Mouse (Mus musculus) kidney, postnatal 4 days (tissue): ENCODE data around the gene Kif2b.

Experiments
- DNase-seq, 2 experiments: peaks; one replicate each; pipeline ENCODE4 v3.0.0; 2021; ENCODE audit warnings: mixed read lengths in 2 of 2

Gene Kif2b

GRCm38 (mm10) chr11:91577317-91577716, at the start of gene Kif2b:
TSS of gene Kif2b (minus strand) at chr11:91577558.
- no peak for DNase-seq

DNA sequence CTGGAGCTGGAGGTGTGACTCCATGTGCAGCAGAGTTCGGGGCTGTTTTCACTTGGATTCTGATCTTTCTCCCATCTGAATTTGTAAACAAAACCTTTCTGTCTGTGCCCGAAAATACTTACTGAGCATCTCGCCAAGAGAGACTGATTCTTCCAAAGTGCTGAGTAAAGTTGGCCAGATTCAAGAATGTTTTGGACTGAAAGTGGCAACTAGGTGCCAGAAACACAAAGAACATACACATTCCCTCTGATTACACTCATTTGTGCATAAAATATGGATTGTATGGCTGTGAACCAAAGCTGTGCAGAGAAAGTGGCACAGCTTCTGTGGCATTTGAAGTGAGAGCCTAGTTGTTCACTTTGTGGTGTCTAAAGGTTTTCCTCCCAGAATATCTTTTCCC, 15.7 kb upstream of the Kif2b start:
- DNase-seq: no peak

DNA sequence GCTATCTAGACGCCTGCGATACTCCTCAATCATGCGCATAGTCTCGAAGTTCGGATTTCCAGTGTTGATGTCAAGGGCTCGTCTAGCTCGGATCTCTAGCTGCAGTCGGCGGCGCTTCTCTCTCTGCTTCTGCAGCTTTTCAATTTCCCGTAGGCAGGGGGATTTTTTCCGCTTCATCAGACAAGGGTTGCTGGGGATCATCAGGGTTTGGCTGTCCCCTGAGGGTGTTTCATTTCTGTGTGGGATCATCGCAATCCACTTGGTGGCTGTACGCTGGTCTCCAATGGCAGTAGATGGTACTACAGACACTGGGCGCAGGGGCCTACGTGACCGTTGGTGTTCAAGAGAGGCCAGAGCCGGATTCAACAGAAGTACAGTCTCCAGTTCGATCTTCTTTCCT, 502 bp downstream of the Kif2b start:
- no peak for DNase-seq

GRCm38 (mm10) chr11:91575406-91575805, 2.0 kb downstream of the Kif2b start:
- DNase-seq: peak in 1 of 2 experiments; percentile 2

DNA sequence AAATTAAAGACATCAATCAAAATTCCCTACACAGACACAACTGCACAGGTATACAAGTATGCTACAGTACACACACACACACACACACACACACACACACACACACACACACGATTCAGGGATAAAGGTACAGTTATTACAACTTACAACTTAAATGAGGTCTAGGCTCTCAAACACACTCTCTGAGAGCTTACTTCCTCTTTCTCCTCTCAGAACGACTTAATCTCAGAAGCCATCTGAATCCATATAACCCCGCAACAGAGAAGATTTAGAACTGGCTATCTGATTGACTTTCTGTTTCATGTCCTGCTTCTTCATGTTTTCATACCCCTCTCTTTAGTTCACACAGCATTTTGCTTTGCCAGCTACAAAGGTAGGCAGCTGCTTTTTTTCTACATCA, 2.9 kb downstream of the Kif2b start:
- no peak for DNase-seq

DNA sequence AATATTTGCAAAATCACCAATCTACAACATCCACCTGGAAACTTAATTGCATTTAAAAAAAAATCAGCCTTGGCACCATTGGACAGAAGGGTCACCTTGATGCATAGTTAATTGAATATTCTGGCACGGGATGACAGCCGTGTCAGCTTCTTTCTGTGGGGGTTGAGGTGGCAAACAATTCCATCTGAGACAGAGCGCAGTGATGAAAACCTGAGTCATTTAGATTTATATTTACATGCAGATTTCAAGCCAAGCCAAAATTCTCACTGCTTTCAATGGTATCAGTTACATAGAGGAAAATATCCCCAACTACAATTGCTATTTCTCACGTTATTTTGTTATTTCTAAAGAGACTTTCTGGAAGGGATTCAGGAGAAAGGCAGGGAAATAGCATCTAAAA, 46.6 kb downstream of the Kif2b start:
- no peak for DNase-seq
